Mouse (Mus musculus) ES-Bruce4 (cell line): ENCODE results near the gene Plcd3. TPM values are rescaled to one million over a fixed set of nuclear protein-coding genes. Genes with fewer than 3 reads are reported as not detected.

Experiments
- H3K27ac ChIP-seq: 2 replicates; pipeline ENCODE4 v1.5.1; 2012; ENCODE audit warnings: low read length, inconsistent platforms; ENCODE audit not compliant: insufficient read depth
- H3K27me3 ChIP-seq: 2 replicates; pipeline ENCODE4 v1.6.1; 2012; ENCODE audit warnings: mild to moderate bottlenecking, low read length, inconsistent platforms; ENCODE audit not compliant: control insufficient read depth, poor library complexity, insufficient read depth, severe bottlenecking
- H3K36me3 ChIP-seq: 2 replicates; pipeline ENCODE4 v1.6.1; 2012; ENCODE audit warnings: inconsistent platforms, mild to moderate bottlenecking, low read length, moderate library complexity; ENCODE audit not compliant: control insufficient read depth, poor library complexity, insufficient read depth, severe bottlenecking
- H3K4me1 ChIP-seq: one replicate; pipeline ENCODE4 v1.8.1; 2011; ENCODE audit warnings: low read length; ENCODE audit not compliant: control insufficient read depth, insufficient read depth
- H3K4me3 ChIP-seq: 2 replicates; pipeline ENCODE4 v1.5.1; 2011; ENCODE audit warnings: low read depth, mild to moderate bottlenecking, low read length
- H3K9ac ChIP-seq: 2 replicates; pipeline ENCODE4 v1.6.1; 2012; ENCODE audit warnings: low read depth, mild to moderate bottlenecking, inconsistent platforms; ENCODE audit not compliant: poor library complexity, severe bottlenecking
- H3K9me3 ChIP-seq: replicated peaks from 2 replicates; pipeline ENCODE4 v1.6.1; 2012; ENCODE audit warnings: mild to moderate bottlenecking, low read length, inconsistent platforms; ENCODE audit not compliant: control insufficient read depth, poor library complexity, insufficient read depth, severe bottlenecking
- CTCF ChIP-seq: IDR thresholded peaks from one replicate; pipeline ENCODE4 v1.8.1; 2011; ENCODE audit warnings: low read depth, low read length
- EP300 ChIP-seq: IDR thresholded peaks from 2 replicates; pipeline ENCODE4 v1.6.1; 2011; ENCODE audit warnings: low read depth, low read length; ENCODE audit not compliant: insufficient read depth
- POLR2A ChIP-seq: IDR thresholded peaks from one replicate; pipeline ENCODE4 v1.8.1; 2011; ENCODE audit warnings: low read length; ENCODE audit not compliant: insufficient read depth
- polyA plus RNA-seq: library from polyadenylated mRNA; stranded (reverse); fragments of >200 nt; gene quantifications from 2 replicates; pipeline ENCODE4 v1.2.4, GENCODE M21; 2011; ENCODE audit warnings: low read depth; ENCODE audit not compliant: missing spikeins, insufficient read depth, insufficient read length

Plcd3 gene
- polyA plus RNA-seq, 1 experiment: 14.7 TPM

- H3K9ac ChIP-seq: no peak overlapping the region
- H3K9me3 ChIP-seq: no peaks in the 10 kb centered on the region
- H3K27me3 ChIP-seq: no peaks in the 10 kb centered on the region
- H3K4me1 ChIP-seq: peaks cover 16% of the 10 kb centered on the region
- no peak overlapping the region for H3K4me3 ChIP-seq
- TF ChIP-seq POLR2A (no peak), EP300 (no peak), CTCF (no peak)
- peak overlapping the region; percentile 73 for H3K27ac ChIP-seq
- H3K36me3 ChIP-seq: no peaks in the 10 kb centered on the region; the same call in 1 of the 2 replicates
Measured at GRCm38 (mm10) chr11:103141944-103142255, 40.4 kb upstream of the Plcd3 start.

- Histone ChIP-seq H3K4me3 (no peak overlapping the region), H3K4me1 (peaks cover 16% of the 10 kb centered on the region), H3K9ac (0 out of 2 replicates have a peak overlapping the region, but pooled peaks have one; percentile 8), H3K36me3 (no peaks in the 10 kb centered on the region; the same call in 1 of the 2 replicates), H3K27me3 (no peaks in the 10 kb centered on the region), H3K9me3 (no peaks in the 10 kb centered on the region), H3K27ac (peak overlapping the region; percentile 73)
- no peak for TF ChIP-seq POLR2A
- TF ChIP-seq EP300: peak; percentile 55
- no peak for TF ChIP-seq CTCF
Measured at GRCm38 (mm10) chr11:103141101-103141943, 39.9 kb upstream of the Plcd3 start.

- H3K4me3 ChIP-seq: no peak overlapping the region
- H3K9ac ChIP-seq: peak overlapping the region; percentile 8; the same call in 1 of the 2 replicates
- peaks cover 16% of the 10 kb centered on the region for H3K4me1 ChIP-seq
- no peaks in the 10 kb centered on the region; the same call in 1 of the 2 replicates for H3K36me3 ChIP-seq
- TF ChIP-seq POLR2A: no peak
- no peak for TF ChIP-seq CTCF
- no peak for TF ChIP-seq EP300
- peak overlapping the region; percentile 73 for H3K27ac ChIP-seq
- no peaks in the 10 kb centered on the region for H3K9me3 ChIP-seq
- H3K27me3 ChIP-seq: no peaks in the 10 kb centered on the region
Measured at GRCm38 (mm10) chr11:103140763-103141100, 39.3 kb upstream of the Plcd3 start.

DNA sequence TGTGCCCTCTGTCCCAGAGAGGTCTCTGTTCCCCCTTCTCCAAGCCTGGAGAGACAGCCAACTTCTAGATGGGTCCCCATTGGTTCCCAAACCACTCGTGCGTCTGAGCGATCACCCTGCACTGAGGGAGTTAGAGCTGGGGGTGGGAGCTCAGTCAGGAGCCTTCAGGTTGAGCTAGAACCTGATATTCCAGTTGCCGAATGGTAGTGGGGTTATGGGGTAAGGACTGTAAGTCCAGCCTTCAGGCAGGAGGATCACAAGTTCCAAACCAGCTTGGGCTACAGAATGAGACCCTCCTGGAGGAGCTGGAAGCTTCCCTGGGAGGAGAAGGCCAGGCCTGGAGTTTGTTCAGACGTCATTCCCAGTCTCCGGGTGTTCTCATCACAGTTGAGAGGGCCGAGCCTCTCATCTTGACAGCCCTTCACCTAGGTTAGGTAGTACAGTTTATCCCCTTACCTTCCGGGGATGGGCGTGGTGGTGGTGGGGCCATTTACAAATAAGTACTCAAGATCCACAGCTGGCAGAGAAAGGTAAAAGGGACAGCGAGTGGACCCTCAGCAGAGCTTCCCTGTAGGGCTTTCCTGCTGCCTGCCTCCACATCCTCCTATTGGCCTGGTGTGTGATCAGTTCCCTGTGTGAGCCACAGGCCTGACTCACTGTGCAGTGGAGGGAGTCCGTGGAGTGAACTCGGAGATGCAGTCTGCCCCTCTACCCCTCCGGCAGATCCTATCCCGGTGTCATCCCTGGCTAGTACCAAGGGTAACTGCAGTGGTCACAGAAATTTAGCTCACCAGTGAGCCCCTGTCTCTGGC is 38.7 kb upstream of the Plcd3 start:
- no peaks in the 10 kb centered on the region; the same call in 1 of the 2 replicates for H3K36me3 ChIP-seq
- H3K27ac ChIP-seq: peak overlapping the region; percentile 73
- H3K4me1 ChIP-seq: peaks cover 16% of the 10 kb centered on the region
- TF ChIP-seq EP300 (0 out of 2 replicates have a peak, but pooled peaks have one; percentile 12), POLR2A (no peak), CTCF (no peak)
- no peaks in the 10 kb centered on the region for H3K27me3 ChIP-seq
- no peak overlapping the region for H3K4me3 ChIP-seq
- H3K9ac ChIP-seq: peak overlapping the region; percentile 8; the same call in 1 of the 2 replicates
- H3K9me3 ChIP-seq: no peaks in the 10 kb centered on the region

DNA sequence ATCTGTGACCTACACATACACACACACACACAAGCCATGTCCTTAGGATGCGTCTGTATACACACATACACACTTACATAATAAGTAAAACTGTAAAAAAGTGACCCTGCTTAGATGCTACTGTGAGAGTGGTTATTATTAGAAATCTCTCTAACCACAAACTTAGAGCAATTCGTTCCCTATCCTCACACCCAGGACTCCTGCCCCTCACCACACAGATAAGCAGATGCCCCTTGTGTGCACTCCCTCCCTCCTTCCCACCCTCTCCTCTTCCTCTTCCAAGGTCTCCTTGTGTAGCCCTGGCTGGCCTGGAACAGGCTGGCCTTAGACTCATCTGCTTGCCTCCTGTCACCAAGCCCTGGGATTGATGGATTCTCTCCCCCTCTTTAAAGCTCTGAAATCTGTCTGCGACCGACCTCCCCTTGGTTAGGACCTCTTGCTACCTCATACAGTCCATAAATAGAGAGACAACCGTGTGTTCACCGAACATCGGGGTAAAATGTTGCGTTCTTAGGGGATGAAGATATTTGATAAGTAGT is 34.6 kb upstream of the Plcd3 start:
- no peak overlapping the region for H3K9ac ChIP-seq
- H3K9me3 ChIP-seq: no peaks in the 10 kb centered on the region
- H3K4me1 ChIP-seq: peaks cover 6% of the 10 kb centered on the region
- H3K27me3 ChIP-seq: no peaks in the 10 kb centered on the region
- TF ChIP-seq CTCF (no peak), POLR2A (no peak), EP300 (no peak)
- H3K4me3 ChIP-seq: no peak overlapping the region
- no peaks in the 10 kb centered on the region; the same call in 1 of the 2 replicates for H3K36me3 ChIP-seq
- no peak overlapping the region for H3K27ac ChIP-seq
